Mouse (Mus musculus): ENCODE results near the gene Aldh9a1. TPM values are rescaled to one million over a fixed set of nuclear protein-coding genes. Genes with fewer than 3 reads are reported as not detected.

Gene Aldh9a1
- total RNA-seq, 2 experiments from 2014 or later, result 63.5 to 65.6 TPM

GRCm38 (mm10) chr1:167384156-167384555 is 34.4 kb downstream of the Aldh9a1 start:
- DNase-seq, result no peak

- no peak for DNase-seq
These were observed 35.4 kb downstream of the Aldh9a1 start for GRCm38 (mm10) chr1:167385211-167385610.

GRCm38 (mm10) chr1:167385636-167386035 is 35.8 kb downstream of the Aldh9a1 start:
- DNase-seq, result no peak

GRCm38 (mm10) chr1:167386466-167386865 is 36.7 kb downstream of the Aldh9a1 start:
- DNase-seq, result no peak

GRCm38 (mm10) chr1:167387310-167387709 is 37.5 kb downstream of the Aldh9a1 start:
- peak; percentile 72 for DNase-seq

- no peak for DNase-seq
These were observed 38.0 kb downstream of the Aldh9a1 start for GRCm38 (mm10) chr1:167387796-167388195.

GRCm38 (mm10) chr1:167388571-167388970 is 38.8 kb downstream of the Aldh9a1 start:
- no peak for DNase-seq

- DNase-seq, result no peak
These were observed 39.8 kb downstream of the Aldh9a1 start for GRCm38 (mm10) chr1:167389584-167389983.

- no peak for DNase-seq
These were observed 40.6 kb downstream of the Aldh9a1 start for GRCm38 (mm10) chr1:167390381-167390780.

GRCm38 (mm10) chr1:167391241-167391640 is 41.5 kb downstream of the Aldh9a1 start:
- DNase-seq, result no peak

- DNase-seq, result peak; percentile 43
These were observed 42.3 kb downstream of the Aldh9a1 start for GRCm38 (mm10) chr1:167392031-167392640.

- peak; percentile 15 for DNase-seq
These were observed 42.9 kb downstream of the Aldh9a1 start for GRCm38 (mm10) chr1:167392687-167393086.

- no peak for DNase-seq
These were observed 43.5 kb downstream of the Aldh9a1 start for GRCm38 (mm10) chr1:167393281-167393680.

- DNase-seq, result peak; percentile 98
These were observed 44.1 kb downstream of the Aldh9a1 start, which contains the start of gene Mgst3 for GRCm38 (mm10) chr1:167393683-167394492. Gene Mgst3, minus strand, starts transcription at chr1:167393841.

- no peak for DNase-seq
These were observed 55.4 kb downstream of the Aldh9a1 start for GRCm38 (mm10) chr1:167405237-167405636.

- DNase-seq, result no peak
These were observed 59.8 kb downstream of the Aldh9a1 start for GRCm38 (mm10) chr1:167409601-167410000.

- no peak for DNase-seq
These were observed 62.4 kb downstream of the Aldh9a1 start for GRCm38 (mm10) chr1:167411991-167412715.

GRCm38 (mm10) chr1:167414846-167415245 is 65.1 kb downstream of the Aldh9a1 start:
- DNase-seq, result peak; percentile 84

All from adrenal gland, postnatal 10 days (tissue).